Mouse (Mus musculus) E14TG2a.4 (cell line): ENCODE measurements at regions not wholly inside any gene's neighbourhood (a gene's known extent, or its start where the extent isn't known, plus 50 kb on each side); places are given as distances from the start of the nearest gene placed in this dataset.

ENCODE experiments used
- CTCF ChIP-seq: conservative IDR thresholded peaks from 2 replicates; pipeline ENCODE4 v1.5.1; 2014; ENCODE audit warnings: low read length
- NANOG ChIP-seq: IDR thresholded peaks from 2 replicates; pipeline ENCODE4 v1.6.1; 2014; ENCODE audit warnings: borderline replicate concordance, low read length, mixed read lengths

DNA sequence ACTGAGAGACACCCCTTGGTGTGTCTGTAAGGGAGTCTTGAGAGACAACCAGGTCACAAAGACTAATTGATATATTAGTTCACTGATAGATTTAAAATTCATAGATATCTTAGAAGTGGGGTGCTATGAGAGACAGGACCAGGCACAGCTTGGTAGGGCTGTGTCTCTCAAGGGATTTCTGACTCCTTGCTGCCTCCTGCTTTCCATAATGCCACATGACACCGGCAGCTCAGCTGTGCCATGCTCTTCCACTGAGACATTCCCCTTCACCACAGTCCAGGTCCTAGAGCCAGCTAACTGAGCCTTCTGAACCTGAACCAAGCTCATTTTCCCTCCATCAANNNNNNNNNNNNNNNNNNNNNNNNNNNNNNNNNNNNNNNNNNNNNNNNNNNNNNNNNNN, 320.9 kb downstream of the Cdh26 start:
- TF ChIP-seq CTCF (no peak), NANOG (no peak)
